Mouse (Mus musculus) embryonic fibroblast, embryonic 13.5 days (primary cell): ENCODE data around the gene Eps8l3.

Experiments
- CTCF ChIP-seq: IDR thresholded peaks from 2 replicates; pipeline ENCODE4 v1.5.1; 2011; ENCODE audit warnings: mild to moderate bottlenecking, control low read depth, low read length, moderate library complexity, borderline replicate concordance; ENCODE audit not compliant: insufficient read depth
- POLR2A ChIP-seq: IDR thresholded peaks from 2 replicates; pipeline ENCODE4 v1.6.1; 2011; ENCODE audit warnings: low read depth, mild to moderate bottlenecking, control low read depth, low read length, moderate library complexity

DNA sequence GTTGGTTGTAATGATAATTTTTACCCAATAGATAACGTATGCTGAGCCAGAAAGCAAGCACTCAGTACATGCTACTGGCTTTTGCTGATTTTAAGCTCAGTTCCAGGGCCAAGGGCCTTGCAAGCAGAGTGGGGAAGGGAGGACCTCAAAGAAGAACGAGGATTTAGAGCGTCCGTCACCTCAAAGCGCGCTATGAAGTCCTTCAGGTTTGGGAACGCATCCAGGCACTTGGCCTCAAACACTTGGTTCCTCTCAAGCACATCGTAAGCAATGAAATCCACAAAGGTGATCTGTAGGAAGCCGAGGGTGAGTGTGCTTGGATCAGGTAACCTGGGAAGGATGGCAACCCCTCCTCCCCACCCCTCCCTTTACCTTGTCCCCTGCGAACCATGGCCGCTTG lies 51.7 kb downstream of the Eps8l3 start:
- TF ChIP-seq POLR2A (no peak), CTCF (no peak)
